Mouse (Mus musculus): Measurements from ENCODE around the gene Gm42688. TPM values are rescaled to one million over a fixed set of nuclear protein-coding genes. Genes with fewer than 3 reads are reported as not detected.
"Not testable (repeated sequence)": the region's sequence is repeated elsewhere in the genome, so short reads cannot be mapped to it uniquely, and the experiment has no call there.

The Gm42688 gene
- total RNA-seq, 1 experiment from 2014 or later, result 2.6 TPM

GRCm38 (mm10) chr6:83134951-83135513, 33.6 kb downstream of the Gm42688 start, which contains the start of gene Rtkn:
Rtkn (plus strand) TSS chr6:83135463.
- no peak for ATAC-seq (replicated peaks; ENCODE audit: insufficient number of reproducible peaks, low FRiP score, low TSS enrichment, poor library complexity, severe bottlenecking)

GRCm38 (mm10) chr6:83135571-83136161, 34.2 kb downstream of the Gm42688 start:
- no peak for ATAC-seq (replicated peaks; ENCODE audit: insufficient number of reproducible peaks, low FRiP score, low TSS enrichment, poor library complexity, severe bottlenecking)

GRCm38 (mm10) chr6:83136291-83136880, 35.0 kb downstream of the Gm42688 start:
- no peak for ATAC-seq (replicated peaks; ENCODE audit: insufficient number of reproducible peaks, low FRiP score, low TSS enrichment, poor library complexity, severe bottlenecking)

GRCm38 (mm10) chr6:83136881-83137575, 35.6 kb downstream of the Gm42688 start:
- ATAC-seq (replicated peaks; ENCODE audit: insufficient number of reproducible peaks, low FRiP score, low TSS enrichment, poor library complexity, severe bottlenecking), result no peak

- no peak for ATAC-seq (replicated peaks; ENCODE audit: insufficient number of reproducible peaks, low FRiP score, low TSS enrichment, poor library complexity, severe bottlenecking)
These were observed 36.1 kb downstream of the Gm42688 start for GRCm38 (mm10) chr6:83137576-83137950.

GRCm38 (mm10) chr6:83138056-83138455, 36.6 kb downstream of the Gm42688 start:
- ATAC-seq (replicated peaks; ENCODE audit: insufficient number of reproducible peaks, low FRiP score, low TSS enrichment, poor library complexity, severe bottlenecking), result no peak

- ATAC-seq (replicated peaks; ENCODE audit: insufficient number of reproducible peaks, low FRiP score, low TSS enrichment, poor library complexity, severe bottlenecking), result no peak
These were observed 38.6 kb downstream of the Gm42688 start for GRCm38 (mm10) chr6:83140044-83140443.

- ATAC-seq (replicated peaks; ENCODE audit: insufficient number of reproducible peaks, low FRiP score, low TSS enrichment, poor library complexity, severe bottlenecking), result no peak
These were observed 40.2 kb downstream of the Gm42688 start for GRCm38 (mm10) chr6:83141636-83142035.

GRCm38 (mm10) chr6:83142211-83142731, 40.9 kb downstream of the Gm42688 start:
- ATAC-seq (replicated peaks; ENCODE audit: insufficient number of reproducible peaks, low FRiP score, low TSS enrichment, poor library complexity, severe bottlenecking), result no peak; the same call in 1 of the 2 replicates

- ATAC-seq (replicated peaks; ENCODE audit: insufficient number of reproducible peaks, low FRiP score, low TSS enrichment, poor library complexity, severe bottlenecking), result no peak
These were observed 41.5 kb downstream of the Gm42688 start for GRCm38 (mm10) chr6:83142886-83143285.

GRCm38 (mm10) chr6:83145209-83145608, 43.8 kb downstream of the Gm42688 start:
- no peak for ATAC-seq (replicated peaks; ENCODE audit: insufficient number of reproducible peaks, low FRiP score, low TSS enrichment, poor library complexity, severe bottlenecking)

GRCm38 (mm10) chr6:83145805-83146204, 44.4 kb downstream of the Gm42688 start:
- no peak for ATAC-seq (replicated peaks; ENCODE audit: insufficient number of reproducible peaks, low FRiP score, low TSS enrichment, poor library complexity, severe bottlenecking)

GRCm38 (mm10) chr6:83147280-83147679, 45.9 kb downstream of the Gm42688 start:
- ATAC-seq (replicated peaks; ENCODE audit: insufficient number of reproducible peaks, low FRiP score, low TSS enrichment, poor library complexity, severe bottlenecking), result no peak

GRCm38 (mm10) chr6:83151721-83152120, 50.3 kb downstream of the Gm42688 start:
- ATAC-seq (replicated peaks; ENCODE audit: insufficient number of reproducible peaks, low FRiP score, low TSS enrichment, poor library complexity, severe bottlenecking), result no peak

- ATAC-seq (replicated peaks; ENCODE audit: insufficient number of reproducible peaks, low FRiP score, low TSS enrichment, poor library complexity, severe bottlenecking), result no peak
These were observed 51.6 kb downstream of the Gm42688 start for GRCm38 (mm10) chr6:83153038-83153437.

GRCm38 (mm10) chr6:83153485-83153884, 52.1 kb downstream of the Gm42688 start:
- no peak for ATAC-seq (replicated peaks; ENCODE audit: insufficient number of reproducible peaks, low FRiP score, low TSS enrichment, poor library complexity, severe bottlenecking)

- no peak for ATAC-seq (replicated peaks; ENCODE audit: insufficient number of reproducible peaks, low FRiP score, low TSS enrichment, poor library complexity, severe bottlenecking)
These were observed 54.3 kb downstream of the Gm42688 start for GRCm38 (mm10) chr6:83155552-83156238.

GRCm38 (mm10) chr6:83156259-83156684, 54.9 kb downstream of the Gm42688 start, which contains the start of the genes Wdr54 and 1700003E16Rik:
Wdr54 (minus strand) TSS chr6:83156397.
1700003E16Rik (plus strand) TSS chr6:83156404.
- ATAC-seq (replicated peaks; ENCODE audit: insufficient number of reproducible peaks, low FRiP score, low TSS enrichment, poor library complexity, severe bottlenecking), result peak; percentile 42; the same call in 1 of the 2 replicates

GRCm38 (mm10) chr6:83159456-83159855, 58.0 kb downstream of the Gm42688 start:
- ATAC-seq (replicated peaks; ENCODE audit: insufficient number of reproducible peaks, low FRiP score, low TSS enrichment, poor library complexity, severe bottlenecking), result not testable (repeated sequence)
